Mouse (Mus musculus) ES-E14 (cell line): ENCODE data around the gene Orm3.

ENCODE experiments used
- CHD2 ChIP-seq: IDR thresholded peaks from 2 replicates; pipeline ENCODE4 v1.6.1; 2014; ENCODE audit warnings: mild to moderate bottlenecking, low read depth, low read length, inconsistent platforms
- MAFK ChIP-seq: IDR thresholded peaks from 2 replicates; pipeline ENCODE4 v1.6.1; 2014; ENCODE audit warnings: mild to moderate bottlenecking, low read depth, low read length, inconsistent platforms; ENCODE audit not compliant: insufficient read depth
- ZC3H11A ChIP-seq: IDR thresholded peaks from 2 replicates; pipeline ENCODE4 v1.6.1; 2012; ENCODE audit warnings: low read depth, mild to moderate bottlenecking, inconsistent platforms, low read length, borderline replicate concordance
- ZNF384 ChIP-seq: IDR thresholded peaks from 2 replicates; pipeline ENCODE4 v1.6.1; 2012; ENCODE audit warnings: low read depth, low read length, inconsistent platforms

DNA sequence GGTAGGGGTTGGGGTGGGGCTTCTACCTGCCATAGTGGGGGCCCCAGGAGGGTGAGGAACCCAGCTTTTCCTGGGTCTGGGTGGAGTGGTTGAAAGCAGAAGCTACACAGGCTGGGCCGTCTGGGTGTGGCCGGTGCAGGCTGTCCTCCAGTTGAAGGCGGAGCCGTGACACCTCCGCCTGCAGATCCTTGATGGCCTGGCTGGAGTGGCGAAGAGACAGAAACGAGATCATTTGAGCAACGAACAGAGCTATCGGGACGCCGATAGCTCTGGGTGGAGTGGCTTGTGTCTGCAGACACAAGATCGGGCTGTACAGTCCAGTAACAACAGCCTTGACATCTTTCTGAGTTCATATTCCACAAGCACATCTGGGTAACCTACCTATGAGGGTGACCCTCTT, 18.4 kb downstream of the Orm3 start:
- no peak for TF ChIP-seq ZNF384
- TF ChIP-seq ZC3H11A = no peak
- TF ChIP-seq CHD2 = no peak
- TF ChIP-seq MAFK = no peak
